Mouse (Mus musculus) megakaryocyte, embryonic 14.5 days (primary cell): Measurements from ENCODE around the gene Fpgs.

ENCODE experiments used
- FLI1 ChIP-seq: IDR thresholded peaks from 2 replicates; pipeline ENCODE4 v1.6.1; 2012; ENCODE audit warnings: low read length, inconsistent platforms, mixed read lengths
- GATA1 ChIP-seq: IDR thresholded peaks from 3 replicates; pipeline ENCODE4 v1.6.1; 2012; ENCODE audit warnings: mixed read lengths, low read length, inconsistent platforms, borderline replicate concordance

DNA sequence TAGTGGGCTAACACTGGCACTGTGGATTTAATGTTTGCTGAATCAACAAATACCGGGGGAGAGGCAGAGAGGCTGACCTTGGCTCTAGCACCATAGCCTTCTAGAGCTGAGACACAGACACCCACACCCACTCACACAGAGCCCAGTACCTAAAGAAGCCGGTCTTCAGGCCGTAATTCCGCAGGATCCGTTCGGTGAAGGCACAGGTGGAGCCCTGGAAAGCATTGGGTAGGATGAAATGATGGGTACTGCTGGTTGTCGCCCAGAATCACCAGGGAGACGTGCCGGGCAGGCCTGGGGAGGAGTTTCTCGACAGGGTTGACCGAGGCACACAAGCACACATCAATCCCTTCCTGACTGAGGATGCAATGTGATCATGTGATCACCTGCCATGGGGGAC is 12.9 kb downstream of the Fpgs start:
- TF ChIP-seq GATA1 = no peak
- TF ChIP-seq FLI1 = no peak
